Mouse (Mus musculus) stomach, embryonic 14.5 days (tissue): ENCODE measurements around the gene Olfr901. TPM values are rescaled to one million over a fixed set of nuclear protein-coding genes. Genes with fewer than 3 reads are reported as not detected.
"Not testable (repeated sequence)": the region's sequence is repeated elsewhere in the genome, so short reads cannot be mapped to it uniquely, and the experiment has no call there.

Experiments
- ATAC-seq: fragments of 200-750 bp; cut with Nextera tagmentation; 2 replicates; pipeline ENCODE4 v1.8.0; 2017; ENCODE audit warnings: low read depth, moderate TSS enrichment; ENCODE audit not compliant: insufficient number of reproducible peaks, insufficient read depth, low FRiP score
- H3K27ac ChIP-seq: fragments of 300-500 bp; sonication (generic); 2 replicates; pipeline ENCODE4 v1.5.1; 2014; ENCODE audit warnings: mild to moderate bottlenecking, low read length, moderate library complexity, mixed read lengths
- H3K27me3 ChIP-seq: fragments of 300-500 bp; sonication (generic); 2 replicates; pipeline ENCODE4 v1.6.1; 2014; ENCODE audit warnings: low read length, control low read depth, mixed read lengths; ENCODE audit not compliant: control insufficient read depth, insufficient read depth
- H3K36me3 ChIP-seq: fragments of 300-500 bp; sonication (generic); 2 replicates; pipeline ENCODE4 v1.6.1; 2014; ENCODE audit warnings: mild to moderate bottlenecking, control low read depth, low read length, moderate library complexity, mixed read lengths; ENCODE audit not compliant: control insufficient read depth, insufficient read depth
- H3K4me1 ChIP-seq: fragments of 300-500 bp; sonication (generic); 2 replicates; pipeline ENCODE4 v1.6.1; 2014; ENCODE audit warnings: low read length, control low read depth, mixed read lengths; ENCODE audit not compliant: control insufficient read depth, insufficient read depth
- H3K4me2 ChIP-seq: fragments of 300-500 bp; sonication (generic); replicated peaks from 2 replicates; pipeline ENCODE4 v1.6.1; 2014; ENCODE audit warnings: low read depth, low read length, control low read depth
- H3K4me3 ChIP-seq: fragments of 300-500 bp; sonication (generic); 2 replicates; pipeline ENCODE4 v1.5.1; 2014; ENCODE audit warnings: low read depth, low read length, control low read depth
- H3K9ac ChIP-seq: fragments of 300-500 bp; sonication (generic); replicated peaks from 2 replicates; pipeline ENCODE4 v1.6.1; 2014; ENCODE audit warnings: low read depth, mild to moderate bottlenecking, control low read depth, low read length, moderate library complexity, mixed read lengths
- H3K9me3 ChIP-seq: fragments of 300-500 bp; sonication (generic); 2 replicates; pipeline ENCODE4 v1.6.1; 2016; ENCODE audit warnings: low read depth, low read length, control low read depth; ENCODE audit not compliant: control insufficient read depth
- WGBS: fragments of 180-500 bp; shearing (Covaris S2); extraction: QIAGEN DNeasy Blood & Tissue Kit; methylation state at CpG from one replicate; pipeline ENCODE4 v1.1.7; 2014; 5-methylcytosine and 5-hydroxymethylcytosine counted together
- polyA plus RNA-seq: library from polyadenylated mRNA; unstranded; fragments of >200 nt; fragmentation: Nextera tagmentation; extraction: Ambion mirVana; gene quantifications from 2 replicates; pipeline ENCODE4 v1.2.1, GENCODE M21; 2014

Gene Olfr901
- polyA plus RNA-seq, result not detected in 2 replicates

- H3K4me3 ChIP-seq, result no peak within 1 kb of the TSS
- no peaks in the 10 kb centered on the region for H3K4me1 ChIP-seq
- 89% methylated on average over 1 of the region's 1 CpGs for WGBS
- H3K27me3 ChIP-seq, result no peaks in the 10 kb centered on the region
- no peaks in the 10 kb centered on the region for H3K9me3 ChIP-seq
- no peak within 1 kb of the TSS for H3K4me2 ChIP-seq
- ATAC-seq, result no peak
- no peak within 1 kb of the TSS for H3K27ac ChIP-seq
- H3K9ac ChIP-seq, result no peak within 1 kb of the TSS
- no peaks in the 10 kb centered on the region for H3K36me3 ChIP-seq
These were observed at the start of gene Olfr901 for GRCm38 (mm10) chr9:38429155-38429554. TSS of gene Olfr901 (plus strand) at chr9:38429455.

- Histone ChIP-seq H3K4me1 (no peaks in the 10 kb centered on the region), H3K9ac (no peak within 1 kb of the TSS), H3K4me3 (no peak within 1 kb of the TSS), H3K27me3 (no peaks in the 10 kb centered on the region), H3K9me3 (no peaks in the 10 kb centered on the region), H3K27ac (no peak within 1 kb of the TSS), H3K36me3 (no peaks in the 10 kb centered on the region), H3K4me2 (no peak within 1 kb of the TSS)
- ATAC-seq, result no peak
- 76% methylated on average over 1 of the region's 1 CpGs for whole genome bisulfite sequencing
These were observed 27.9 kb upstream of the Olfr901 start, which contains the start of gene Olfr147 for GRCm38 (mm10) chr9:38401398-38401797. TSS of gene Olfr147 (plus strand) at chr9:38401698.

GRCm38 (mm10) chr9:38407502-38407901, 21.8 kb upstream of the Olfr901 start:
- H3K27me3 ChIP-seq, H3K9me3 ChIP-seq: not testable (repeated sequence)

GRCm38 (mm10) chr9:38413502-38413901, 15.8 kb upstream of the Olfr901 start:
- not testable (repeated sequence) for H3K4me1 ChIP-seq, H3K9ac ChIP-seq, H3K36me3 ChIP-seq, ATAC-seq, H3K9me3 ChIP-seq, H3K4me2 ChIP-seq, H3K27me3 ChIP-seq, H3K27ac ChIP-seq, H3K4me3 ChIP-seq
- WGBS, result 91% methylated on average over 14 of the region's 14 CpGs

More at GRCm38 (mm10) chr9:38407502-38407901, 21.8 kb upstream of the Olfr901 start:
- H3K27ac ChIP-seq, H3K36me3 ChIP-seq, ATAC-seq, H3K4me2 ChIP-seq, H3K4me3 ChIP-seq, H3K9ac ChIP-seq, H3K4me1 ChIP-seq: not testable (repeated sequence)
- WGBS, result 86% methylated on average over 3 of the region's 3 CpGs

GRCm38 (mm10) chr9:38423801-38424200, 5.5 kb upstream of the Olfr901 start:
- Histone ChIP-seq H3K9me3 (no peaks in the 10 kb centered on the region), H3K27ac (no peak overlapping the region), H3K27me3 (no peaks in the 10 kb centered on the region), H3K9ac (no peak overlapping the region), H3K36me3 (no peaks in the 10 kb centered on the region), H3K4me3 (no peak overlapping the region), H3K4me1 (no peaks in the 10 kb centered on the region), H3K4me2 (no peak overlapping the region)
- ATAC-seq, result no peak

GRCm38 (mm10) chr9:38427026-38427425, 2.2 kb upstream of the Olfr901 start:
- ATAC-seq, result no peak
- Histone ChIP-seq H3K27ac (no peak overlapping the region), H3K4me2 (no peak overlapping the region), H3K4me1 (no peaks in the 10 kb centered on the region), H3K9ac (no peak overlapping the region), H3K9me3 (no peaks in the 10 kb centered on the region), H3K36me3 (no peaks in the 10 kb centered on the region), H3K4me3 (no peak overlapping the region), H3K27me3 (no peaks in the 10 kb centered on the region)
- WGBS, result 52% methylated on average over 1 of the region's 1 CpGs

- H3K9ac ChIP-seq, result no peak within 1 kb of the TSS
- no peak within 1 kb of the TSS for H3K4me2 ChIP-seq
- no peak for ATAC-seq
- no peak within 1 kb of the TSS for H3K27ac ChIP-seq
- no peaks in the 10 kb centered on the region for H3K9me3 ChIP-seq
- H3K36me3 ChIP-seq, result no peaks in the 10 kb centered on the region
- no peak within 1 kb of the TSS for H3K4me3 ChIP-seq
- 87% methylated on average over 5 of the region's 5 CpGs for WGBS
- H3K4me1 ChIP-seq, result no peaks in the 10 kb centered on the region
- H3K27me3 ChIP-seq, result no peaks in the 10 kb centered on the region
These were observed 18.1 kb downstream of the Olfr901 start, which contains the start of gene Olfr902 for GRCm38 (mm10) chr9:38447352-38447751. TSS of gene Olfr902 (plus strand) at chr9:38447652.

- Histone ChIP-seq H3K9me3 (no peaks in the 10 kb centered on the region), H3K27me3 (no peaks in the 10 kb centered on the region), H3K4me3 (no peak within 1 kb of the TSS), H3K4me2 (no peak within 1 kb of the TSS), H3K9ac (no peak within 1 kb of the TSS), H3K36me3 (no peaks in the 10 kb centered on the region), H3K4me1 (no peaks in the 10 kb centered on the region), H3K27ac (no peak within 1 kb of the TSS)
- ATAC-seq, result no peak
These were observed 33.6 kb downstream of the Olfr901 start, which contains the start of gene Olfr904 for GRCm38 (mm10) chr9:38462844-38463243. TSS of gene Olfr904 (plus strand) at chr9:38463144.

- Histone ChIP-seq H3K4me1 (no peaks in the 10 kb centered on the region), H3K27ac (no peak within 1 kb of the TSS), H3K9me3 (no peaks in the 10 kb centered on the region), H3K36me3 (no peaks in the 10 kb centered on the region), H3K4me3 (no peak within 1 kb of the TSS), H3K27me3 (no peaks in the 10 kb centered on the region), H3K4me2 (no peak within 1 kb of the TSS), H3K9ac (no peak within 1 kb of the TSS)
- no peak for ATAC-seq
These were observed 41.6 kb downstream of the Olfr901 start, which contains the start of gene Olfr905 for GRCm38 (mm10) chr9:38470807-38471206. TSS of gene Olfr905 (plus strand) at chr9:38471107.
